Mouse (Mus musculus): ENCODE measurements around the gene Stk25.
A peak's percentile ranks its signal among the peaks of the same experiment; 100 is the strongest.
"Not testable (repeated sequence)": the region's sequence is repeated elsewhere in the genome, so short reads cannot be mapped to it uniquely, and the experiment has no call there.

Gene Stk25

GRCm38 (mm10) chr1:93658559-93658958 lies at the start of gene Stk25:
Gene Stk25, minus strand, starts transcription at chr1:93658659.
- DNase-seq (ENCODE audit: low read depth) = not testable (repeated sequence)

- DNase-seq (ENCODE audit: low read depth) = no peak
These were observed 46.9 kb upstream of the Stk25 start for GRCm38 (mm10) chr1:93705389-93705788.

DNA sequence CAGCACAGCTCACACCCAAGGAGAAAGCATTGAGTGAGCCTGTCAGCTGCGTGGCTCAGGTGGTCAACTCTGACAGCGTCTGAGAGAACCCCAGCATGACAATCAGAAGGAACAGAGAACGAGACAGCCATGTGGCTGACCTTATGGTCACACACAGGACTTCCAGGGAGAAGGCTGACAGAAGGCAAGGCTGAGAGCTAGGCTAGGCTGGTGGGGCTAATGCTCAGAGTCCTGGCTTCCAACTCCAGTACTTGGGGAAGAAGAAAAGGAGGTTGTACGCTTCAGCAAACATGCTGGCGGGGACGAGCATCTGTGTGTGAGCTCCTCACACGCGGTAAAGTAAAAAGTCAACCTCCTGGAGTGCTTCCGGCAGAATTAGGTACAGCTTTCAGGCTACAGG lies 45.9 kb upstream of the Stk25 start:
- no peak for DNase-seq (ENCODE audit: low read depth)

- no peak for DNase-seq (ENCODE audit: low read depth)
These were observed 45.1 kb upstream of the Stk25 start for GRCm38 (mm10) chr1:93703472-93704048.

- no peak for DNase-seq (ENCODE audit: low read depth)
These were observed 43.6 kb upstream of the Stk25 start for GRCm38 (mm10) chr1:93702106-93702505.

GRCm38 (mm10) chr1:93699159-93699558 lies 40.7 kb upstream of the Stk25 start:
- no peak for DNase-seq (ENCODE audit: low read depth)

DNA sequence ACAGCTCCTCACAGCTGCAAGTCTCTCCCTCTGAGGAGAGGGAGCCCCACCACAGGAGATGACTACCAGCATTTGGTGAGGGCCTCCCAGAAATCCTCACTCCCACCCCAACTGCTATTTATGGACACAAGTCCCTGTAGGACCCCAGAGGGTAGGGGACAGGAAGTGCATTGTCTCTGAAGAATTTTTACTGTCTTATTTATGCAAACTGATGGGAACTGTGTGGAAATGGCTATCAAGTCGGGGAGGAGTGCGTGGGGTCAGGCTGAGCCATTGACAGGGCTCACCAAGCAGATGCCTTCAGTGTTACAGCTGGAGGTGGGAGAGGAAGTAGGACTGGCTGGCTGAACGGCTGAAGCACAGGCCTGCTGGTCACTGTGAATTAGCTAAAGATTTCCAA lies 38.9 kb upstream of the Stk25 start:
- no peak for DNase-seq (ENCODE audit: low read depth)

- DNase-seq (ENCODE audit: low read depth) = peak; percentile 73
These were observed 36.5 kb upstream of the Stk25 start for GRCm38 (mm10) chr1:93694966-93695365.

DNA sequence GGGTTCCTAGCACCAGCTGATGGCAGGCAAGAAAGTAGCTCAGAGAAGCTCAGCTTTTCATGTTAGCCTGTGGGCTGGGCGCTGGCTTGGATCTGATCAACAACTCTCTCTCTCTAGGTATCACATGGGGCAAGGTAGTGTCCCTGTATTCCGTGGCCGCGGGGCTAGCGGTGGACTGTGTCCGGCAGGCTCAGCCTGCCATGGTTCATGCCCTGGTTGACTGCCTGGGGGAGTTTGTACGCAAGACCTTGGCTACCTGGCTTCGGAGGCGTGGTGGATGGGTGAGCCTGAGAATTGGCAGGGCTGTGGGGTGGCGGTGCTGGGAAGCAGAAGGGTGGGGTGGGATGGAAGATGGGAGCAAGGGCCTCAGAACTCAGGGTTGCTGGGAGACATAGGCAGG lies 35.5 kb upstream of the Stk25 start:
- DNase-seq (ENCODE audit: low read depth) = no peak

DNA sequence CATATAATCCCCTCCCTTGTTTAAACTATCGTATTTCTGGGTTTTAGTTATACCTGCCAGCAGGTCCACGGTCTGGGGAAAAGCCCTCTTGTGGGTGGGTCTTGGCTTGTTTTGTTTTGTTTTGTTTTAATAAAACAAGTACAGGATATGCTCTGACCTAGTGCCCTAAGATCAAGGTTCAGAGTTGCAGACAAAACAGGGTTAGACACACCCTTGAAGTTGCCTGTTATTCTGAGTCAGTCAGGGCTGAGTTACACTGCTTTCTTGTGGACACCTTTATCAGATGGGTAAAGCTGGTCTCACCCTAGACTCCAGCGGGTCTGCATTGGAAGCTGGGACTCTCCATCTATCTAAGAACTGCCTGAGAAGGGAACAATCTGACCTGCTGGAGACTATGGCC lies 35.0 kb upstream of the Stk25 start:
- DNase-seq (ENCODE audit: low read depth) = no peak

- DNase-seq (ENCODE audit: low read depth) = no peak
These were observed 34.3 kb upstream of the Stk25 start for GRCm38 (mm10) chr1:93692773-93693172.

- peak; percentile 81 for DNase-seq (ENCODE audit: low read depth)
These were observed 33.4 kb upstream of the Stk25 start for GRCm38 (mm10) chr1:93691786-93692357.

GRCm38 (mm10) chr1:93691106-93691505 lies 32.6 kb upstream of the Stk25 start:
- no peak for DNase-seq (ENCODE audit: low read depth)

GRCm38 (mm10) chr1:93689901-93690496 lies 31.5 kb upstream of the Stk25 start:
- DNase-seq (ENCODE audit: low read depth) = no peak

GRCm38 (mm10) chr1:93688154-93688553 lies 29.7 kb upstream of the Stk25 start:
- DNase-seq (ENCODE audit: low read depth) = no peak

DNA sequence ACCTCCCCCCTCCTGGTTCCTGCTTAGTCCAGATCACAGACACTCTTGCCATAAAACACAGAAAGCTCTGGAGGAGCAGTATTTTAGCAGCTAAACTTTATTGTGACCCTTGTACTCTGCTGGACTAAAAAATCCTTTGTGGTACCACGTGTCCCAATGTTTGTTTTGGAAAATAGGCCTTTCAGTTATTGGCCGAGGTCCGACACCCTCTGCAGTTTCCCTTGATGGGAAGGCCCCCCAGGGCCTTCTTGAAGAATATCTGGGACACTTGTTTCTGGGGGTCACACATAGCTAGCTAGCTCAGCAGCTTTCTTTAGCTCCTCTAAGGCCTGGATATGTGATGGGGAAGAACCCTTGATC lies 28.5 kb upstream of the Stk25 start:
- no peak for DNase-seq (ENCODE audit: low read depth)

DNA sequence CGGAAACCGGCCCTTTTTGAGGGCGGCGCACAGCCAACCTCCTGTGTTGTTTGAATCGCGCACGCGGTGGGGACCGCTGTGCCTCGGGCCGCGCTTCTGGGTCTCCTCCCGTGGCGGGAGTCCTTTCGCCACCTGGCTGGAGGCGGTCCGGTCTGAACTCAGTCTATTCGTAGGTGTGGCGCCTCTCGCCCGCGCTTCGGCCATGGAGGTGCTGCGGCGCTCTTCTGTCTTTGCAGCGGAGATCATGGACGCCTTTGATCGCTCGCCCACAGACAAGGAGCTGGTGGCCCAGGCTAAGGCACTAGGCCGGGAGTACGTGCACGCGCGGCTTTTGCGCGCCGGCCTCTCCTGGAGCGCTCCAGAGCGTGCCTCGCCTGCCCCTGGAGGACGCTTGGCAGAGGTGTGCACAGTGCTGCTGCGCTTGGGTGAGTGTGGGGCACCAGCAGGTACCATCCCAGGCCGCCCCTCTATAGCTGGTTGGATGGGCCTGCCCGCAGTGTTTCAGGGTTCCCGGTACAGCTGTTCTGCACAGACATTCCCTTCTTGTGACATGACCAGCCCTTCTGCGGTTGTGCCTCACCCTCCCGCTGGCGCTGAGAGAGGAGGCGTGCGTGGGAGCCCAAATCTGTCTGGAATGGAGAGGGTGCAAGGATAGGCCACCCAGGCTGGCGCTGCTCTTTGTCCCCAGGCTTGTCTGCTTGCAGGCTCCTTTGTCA lies 27.9 kb upstream of the Stk25 start:
- no peak for DNase-seq (ENCODE audit: low read depth)

DNA sequence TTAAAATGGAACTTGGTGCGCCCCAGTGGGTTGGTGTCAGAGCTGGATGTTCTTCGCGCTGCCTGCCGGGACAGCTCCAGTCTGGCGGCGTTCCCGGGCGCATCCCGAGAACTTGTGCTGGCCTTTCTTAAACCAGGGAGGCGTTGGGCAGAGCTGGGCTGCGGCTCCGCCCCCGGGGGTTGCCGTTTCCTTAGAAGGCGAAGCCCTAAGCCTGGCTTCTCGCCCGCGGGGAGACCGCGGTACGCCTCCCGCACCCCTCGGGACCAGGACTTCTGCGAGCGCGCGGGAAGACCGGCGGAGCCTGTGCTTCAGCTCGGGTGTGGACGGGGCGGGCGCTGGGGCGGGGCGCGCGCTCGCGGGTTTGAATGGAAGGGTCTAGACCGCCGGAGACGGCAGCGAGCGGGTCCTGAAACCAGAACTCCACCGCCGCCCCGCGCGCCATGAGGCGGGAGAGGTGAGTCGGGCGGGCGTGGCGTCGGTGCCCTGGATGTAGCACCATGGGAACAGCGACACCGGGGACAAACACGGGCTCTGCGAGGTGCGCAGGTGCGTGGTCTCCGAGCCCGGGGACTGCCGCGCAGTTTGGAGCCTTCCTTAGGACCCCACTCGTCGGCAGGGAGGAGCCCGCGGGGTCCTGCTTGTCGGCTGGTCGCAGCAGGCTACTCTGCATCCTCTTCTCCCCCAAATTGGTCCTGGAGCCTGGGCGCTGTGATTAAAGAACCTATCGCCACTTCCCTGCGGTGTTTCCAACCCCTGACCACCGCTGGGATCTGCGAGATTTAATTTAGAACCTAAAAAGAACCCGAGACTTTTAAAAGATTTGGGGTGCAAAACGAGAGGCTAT lies 27.2 kb upstream of the Stk25 start, which contains the start of gene Bok:
Gene Bok (plus strand): TSS at position 260 of the 844 bp plus-strand sequence.
- DNase-seq (ENCODE audit: low read depth) = no peak

DNA sequence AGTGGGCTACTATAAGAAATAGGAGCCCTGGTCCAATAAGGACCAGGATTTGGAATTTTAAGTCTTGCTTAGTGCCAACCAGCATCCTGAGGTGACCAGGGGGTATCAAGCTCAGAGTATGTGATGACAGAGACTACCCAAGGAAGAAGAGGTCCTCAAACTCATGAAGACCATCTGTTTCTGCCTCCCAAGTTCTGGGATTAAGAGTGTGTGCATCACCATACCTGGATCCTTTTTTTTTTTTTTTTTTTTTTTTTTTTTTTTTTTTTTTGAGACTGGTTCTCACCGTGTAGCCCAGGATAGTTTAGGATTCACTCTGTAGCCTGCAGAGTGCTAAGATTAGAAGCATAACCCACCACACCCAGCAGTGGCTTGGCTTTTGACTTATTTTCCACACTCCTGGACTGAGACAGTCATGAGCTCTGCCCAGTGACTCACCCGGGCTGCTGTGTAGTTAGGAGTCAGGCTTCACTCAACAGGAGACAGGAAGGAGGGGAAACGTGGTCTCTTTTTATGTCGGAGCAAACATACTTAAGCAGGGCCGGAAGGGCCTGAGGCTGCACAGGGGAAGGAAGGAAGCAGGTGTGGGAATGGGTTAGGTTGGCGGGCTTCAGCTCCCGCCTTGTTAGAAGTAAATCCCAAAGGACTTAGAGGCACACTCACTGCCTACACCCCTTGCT lies 21.6 kb upstream of the Stk25 start:
- peak; percentile 93 for DNase-seq (ENCODE audit: low read depth)

DNA sequence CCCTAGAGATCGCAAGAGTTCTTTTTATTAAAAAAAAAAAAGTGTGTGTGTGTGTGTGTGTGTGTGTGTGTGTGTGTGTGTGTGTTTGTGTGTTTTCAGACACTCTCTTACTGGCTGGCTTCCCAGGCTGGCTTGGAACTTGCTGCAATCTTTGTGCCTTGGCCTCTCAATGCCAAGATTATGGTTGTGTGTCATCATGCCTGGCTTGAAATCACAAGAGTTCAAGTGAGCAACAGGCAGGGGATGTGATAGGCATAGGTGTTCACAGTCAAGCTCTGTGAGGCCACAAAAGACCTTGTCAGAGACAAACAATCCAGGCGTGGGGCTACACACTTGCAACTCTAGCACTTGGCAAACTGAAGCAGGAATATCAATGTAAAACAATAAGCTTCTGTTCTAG lies 19.9 kb upstream of the Stk25 start:
- DNase-seq (ENCODE audit: low read depth) = peak; percentile 30

- no peak for DNase-seq (ENCODE audit: low read depth)
These were observed 14.2 kb upstream of the Stk25 start for GRCm38 (mm10) chr1:93672682-93673081.

- no peak for DNase-seq (ENCODE audit: low read depth)
These were observed 11.5 kb upstream of the Stk25 start for GRCm38 (mm10) chr1:93669941-93670340.
